Mouse (Mus musculus) gastrocnemius, postnatal 36 days (tissue): ENCODE data around the gene Med13l. TPM values are rescaled to one million over a fixed set of nuclear protein-coding genes. Genes with fewer than 3 reads are reported as not detected.

Source experiments
- DNase-seq, 2 experiments: peaks; one replicate each; pipeline ENCODE4 v3.0.0; 2022
- intact Hi-C: fragments of 180-260 bp; cut with DNase I; formaldehyde crosslinking; loops from one replicate; pipeline ENCODE4 v1.15.1; 2025
- long read RNA-seq, 2 experiments: library from polyadenylated mRNA; stranded (forward); transcript quantifications; one replicate each; pipeline ENCODE4 v2.0.0; 2021
- total RNA-seq, 2 experiments: library from RNA; stranded (reverse); gene quantifications; 2 replicates each; pipeline ENCODE4 v1.2.3; 2021

Med13l gene
- total RNA-seq, result 10 to 100 TPM; 20.4 to 22.4 TPM
- long read RNA-seq, experiment 1, partial matches to known transcripts, result 0 of 2 reads
- long read RNA-seq, experiment 1, other reads (novel, unspliced or antisense), result 2 of 2 reads
- long read RNA-seq, experiment 2, partial matches to known transcripts, result 5 of 7 reads
- long read RNA-seq, experiment 2, other reads (novel, unspliced or antisense), result 2 of 7 reads

DNA sequence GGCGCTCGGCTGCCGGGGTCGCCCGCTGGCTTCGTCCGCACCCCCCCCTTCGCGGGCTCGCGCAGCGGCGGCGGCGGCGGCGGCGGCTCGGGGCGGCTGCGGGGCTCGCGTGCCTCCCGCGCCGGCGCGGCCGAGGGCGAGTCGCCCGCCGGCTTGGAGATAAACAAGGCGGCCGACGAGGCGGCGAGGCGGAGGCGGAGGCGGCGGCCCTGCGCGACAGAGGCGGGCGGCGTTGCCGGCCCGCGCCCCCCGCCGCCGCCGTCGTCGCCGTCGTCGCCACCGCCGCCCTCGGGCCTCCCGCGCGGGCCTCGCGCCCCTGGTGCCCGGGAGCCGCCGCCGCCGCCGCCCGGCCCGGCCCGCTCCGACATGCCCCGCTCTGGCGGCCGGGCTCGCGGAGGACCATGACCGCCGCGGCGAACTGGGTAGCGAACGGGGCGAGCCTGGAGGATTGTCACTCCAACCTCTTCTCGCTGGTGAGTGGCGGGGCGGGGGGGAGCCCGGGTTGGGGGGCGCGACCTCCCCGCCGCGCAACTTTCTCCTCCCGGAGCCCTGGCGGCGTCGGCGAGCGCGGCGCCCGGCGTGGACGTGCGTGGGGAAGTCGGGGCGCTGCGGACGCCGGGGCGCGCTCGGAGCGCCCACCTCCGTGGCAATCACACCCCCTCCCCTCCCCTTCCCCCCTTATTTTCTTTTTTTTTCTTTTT is at the start of gene Med13l:
Gene Med13l (plus strand): TSS at position 295 of the 701 bp plus-strand sequence.
- intact Hi-C loops, result loop anchor here (2.0 kb wide), 1 partner anchor 46 kb away; no protein-coding TSS in a partner anchor
- DNase-seq, result peak; percentile 74 to 76

DNA sequence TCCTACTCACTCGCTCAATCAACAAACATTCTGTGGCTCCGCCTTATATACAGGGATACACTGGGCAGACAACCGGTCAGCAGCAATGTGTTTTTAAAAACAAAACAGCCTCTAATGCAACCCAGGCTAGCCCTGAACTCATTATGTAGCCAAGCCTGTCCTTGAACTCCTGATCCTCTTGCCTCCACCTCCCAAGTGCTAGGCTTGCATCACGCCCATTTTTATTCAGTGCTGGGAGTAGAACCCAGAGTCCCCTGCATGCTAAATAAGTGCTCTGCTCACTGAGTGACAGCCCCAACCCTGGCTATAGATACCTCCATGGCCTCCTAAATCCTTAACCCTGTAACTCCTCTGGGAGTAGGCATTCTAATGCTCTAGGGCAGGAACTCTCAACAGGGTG is 49.5 kb upstream of the Med13l start:
- intact Hi-C loops, result no loop called here
- no peak for DNase-seq

DNA sequence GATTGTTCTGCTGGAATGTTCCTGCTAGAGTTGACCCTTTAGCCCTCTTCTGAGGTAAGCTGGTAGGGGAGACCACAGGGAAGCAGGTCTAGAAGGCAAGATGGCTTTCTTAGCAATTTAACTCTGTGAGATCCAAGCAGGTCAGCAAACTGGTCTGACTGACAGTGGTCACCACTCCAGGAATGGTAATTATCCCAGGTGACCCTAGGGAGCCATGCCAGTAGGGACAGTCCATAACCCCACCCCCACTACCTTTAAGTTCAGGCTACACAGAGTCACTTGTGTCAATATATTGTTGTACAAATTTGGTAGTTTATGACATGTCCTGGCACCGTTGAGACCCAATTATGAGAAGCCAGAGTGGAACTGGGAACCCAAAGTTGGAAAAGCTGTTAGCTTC is 47.5 kb upstream of the Med13l start:
- no peak for DNase-seq
- intact Hi-C loops, result no loop called here

DNA sequence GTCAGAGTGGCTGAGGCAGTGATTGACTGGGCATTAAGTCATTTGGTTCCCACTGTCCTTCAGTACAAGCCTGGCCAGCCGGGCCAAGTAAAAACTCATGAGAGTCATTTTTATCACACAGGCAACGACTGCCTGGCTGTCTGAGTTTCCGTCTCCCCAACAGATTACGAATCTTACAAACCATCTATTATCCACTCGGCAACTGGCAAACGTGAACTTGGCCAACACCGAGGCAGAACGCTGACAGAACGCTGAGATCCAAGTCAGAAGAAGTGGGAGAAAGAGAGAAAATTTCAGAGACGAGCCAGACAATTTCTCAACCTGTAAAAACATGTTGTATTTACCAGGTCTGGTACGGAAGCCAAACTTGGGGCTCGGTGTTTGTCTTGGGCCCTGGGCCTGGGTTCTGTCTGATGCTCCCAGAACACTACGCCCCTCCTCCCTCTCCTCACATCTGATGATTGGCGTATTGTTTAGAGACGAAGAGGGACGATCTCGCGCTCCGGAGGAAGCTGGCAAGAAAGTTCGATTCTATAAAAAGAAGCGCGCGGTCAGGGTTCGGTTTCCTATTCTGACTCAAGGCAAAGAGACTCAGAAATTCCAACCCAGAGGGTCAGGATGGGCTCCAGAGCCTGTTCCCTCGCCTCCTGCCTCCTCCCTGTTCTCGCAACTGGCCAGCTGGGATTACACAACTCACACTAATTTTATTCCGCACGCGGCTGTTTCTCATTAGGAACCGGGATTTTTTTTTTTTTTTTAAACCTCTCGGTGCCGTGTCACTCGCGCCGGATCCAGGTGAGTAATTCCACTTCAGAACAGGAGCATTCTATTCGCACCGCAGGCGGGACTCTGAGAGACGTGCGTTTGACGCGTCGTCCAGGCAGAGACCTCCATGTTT is 46.6 kb upstream of the Med13l start:
- intact Hi-C loops, result loop anchor here (2.0 kb wide), 1 partner anchor 47 kb away; the partner anchor contains the start of gene Med13l

DNA sequence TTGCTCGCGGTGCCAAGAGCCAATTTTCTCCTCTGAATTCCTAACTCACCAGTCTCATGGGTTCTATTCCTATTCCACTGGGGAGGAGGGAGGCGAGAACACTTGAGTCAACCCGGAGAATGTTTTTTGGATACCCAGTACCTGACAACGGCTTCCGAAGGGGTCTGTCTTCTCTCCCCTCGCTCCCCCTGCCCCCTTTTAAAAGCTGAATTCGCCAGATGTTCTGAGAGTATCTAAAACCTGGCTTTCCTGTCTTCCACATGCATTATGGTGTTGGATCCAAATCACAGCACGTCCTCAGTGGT is 46.0 kb upstream of the Med13l start:
- intact Hi-C loops, result loop anchor here (2.0 kb wide), 1 partner anchor 46 kb away; the partner anchor contains the start of gene Med13l
- no peak for DNase-seq

More for the DNA sequence above, 46.6 kb upstream of the Med13l start:
- DNase-seq, result peak; percentile 69 to 76

DNA sequence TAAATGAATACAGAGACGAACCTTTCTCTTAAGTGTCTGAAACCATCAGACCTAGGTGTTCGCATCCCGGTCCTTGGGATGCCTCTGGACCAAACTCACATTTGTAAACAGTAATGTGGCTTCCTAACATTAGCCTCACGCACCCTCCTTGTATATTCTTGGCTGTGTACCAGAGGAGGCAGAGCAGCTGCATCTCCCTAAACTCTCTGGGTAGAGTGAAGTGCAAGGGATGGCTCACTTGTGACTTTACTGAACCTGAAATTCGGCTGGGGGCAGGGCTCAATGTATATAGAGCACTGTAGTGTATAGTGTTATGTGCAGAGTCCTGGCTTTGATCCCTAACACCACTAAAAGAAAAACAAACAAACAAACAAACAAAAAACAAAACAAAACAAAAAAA is 45.6 kb upstream of the Med13l start:
- intact Hi-C loops, result loop anchor here (2.0 kb wide), 1 partner anchor 46 kb away; the partner anchor contains the start of gene Med13l

DNA sequence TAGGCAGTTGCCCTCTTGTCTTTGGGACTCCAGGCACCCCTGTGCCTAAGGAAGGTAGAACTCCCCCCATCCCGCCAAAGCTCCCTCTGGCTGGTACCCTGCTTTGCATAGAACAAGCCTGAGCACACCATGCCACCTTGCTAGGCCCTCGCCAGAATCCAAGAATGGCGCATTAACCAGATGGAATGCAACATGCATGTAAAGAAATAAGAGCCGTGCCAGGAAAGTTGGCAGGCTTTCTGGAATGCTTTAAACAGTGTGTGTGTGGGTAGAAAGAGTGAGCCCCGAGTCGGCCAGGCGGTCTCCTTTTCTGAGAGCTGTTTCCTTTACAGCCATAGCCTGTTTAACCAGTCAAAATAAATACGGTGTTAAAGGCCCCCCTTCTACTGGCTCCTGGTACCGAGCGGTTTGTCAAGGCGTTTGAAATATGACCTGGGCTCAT is 45.2 kb upstream of the Med13l start:
- intact Hi-C loops, result loop anchor here (2.0 kb wide), 1 partner anchor 46 kb away; the partner anchor contains the start of gene Med13l
- no peak for DNase-seq

More for the DNA sequence above, 45.6 kb upstream of the Med13l start:
- DNase-seq, result no peak

DNA sequence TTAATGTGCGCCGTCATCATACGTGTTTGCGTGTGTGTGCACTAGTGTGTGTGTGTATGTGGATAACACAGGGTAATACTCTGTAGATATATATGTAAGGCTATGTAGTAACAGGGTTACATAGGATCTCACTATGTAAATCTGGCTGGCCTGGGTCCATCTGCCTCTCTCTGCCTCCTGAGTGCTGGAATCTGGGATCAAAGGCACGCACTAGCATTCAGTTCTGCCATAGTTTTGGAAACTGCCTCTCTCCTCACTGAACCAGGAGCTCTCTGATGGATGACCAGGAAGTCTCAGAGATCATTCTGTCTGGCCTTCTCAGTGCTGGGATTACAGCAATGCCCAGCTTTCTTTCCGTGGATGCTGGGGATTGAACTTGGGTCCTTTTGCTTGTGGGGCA is 44.4 kb upstream of the Med13l start:
- no peak for DNase-seq
- intact Hi-C loops, result no loop called here

DNA sequence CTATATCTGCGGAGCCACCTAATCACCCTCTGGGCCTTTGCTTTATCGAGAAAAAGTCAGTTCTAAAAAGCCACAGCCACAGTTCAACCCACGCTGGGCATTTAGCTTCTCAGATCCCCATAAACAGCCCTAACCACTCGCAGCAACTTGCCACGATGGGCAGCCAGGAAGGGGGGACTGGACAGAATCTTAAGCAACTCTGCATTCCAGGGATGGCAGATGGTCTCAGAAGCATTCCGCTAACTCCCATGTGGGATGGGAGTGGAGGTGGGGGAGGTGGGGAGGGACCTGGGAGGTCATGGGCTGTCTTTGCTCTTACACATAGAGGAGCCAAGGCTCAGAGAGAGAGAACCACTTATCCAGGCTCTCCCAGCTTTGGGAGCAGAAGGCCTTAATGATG is 44.0 kb upstream of the Med13l start:
- intact Hi-C loops, result no loop called here
- no peak for DNase-seq

DNA sequence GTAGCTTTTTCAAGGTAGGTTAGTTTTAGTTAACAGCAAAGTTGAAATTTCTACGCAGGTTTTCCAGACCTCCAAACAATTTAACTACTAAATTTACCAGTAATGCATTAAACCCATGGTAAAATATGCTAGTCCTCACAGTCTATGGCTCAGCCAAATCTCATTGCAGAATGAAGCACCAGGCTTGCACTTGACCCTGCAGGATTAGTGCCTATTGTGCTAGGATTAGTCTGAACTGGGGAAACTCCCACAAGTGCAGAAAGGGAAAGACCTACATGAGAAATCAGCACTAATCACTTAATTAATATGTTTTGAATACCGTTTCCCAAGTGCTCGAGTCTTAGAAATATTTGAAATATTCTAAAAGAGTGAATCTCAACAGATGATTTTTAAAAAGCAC is 40.0 kb upstream of the Med13l start:
- intact Hi-C loops, result no loop called here
- no peak for DNase-seq

DNA sequence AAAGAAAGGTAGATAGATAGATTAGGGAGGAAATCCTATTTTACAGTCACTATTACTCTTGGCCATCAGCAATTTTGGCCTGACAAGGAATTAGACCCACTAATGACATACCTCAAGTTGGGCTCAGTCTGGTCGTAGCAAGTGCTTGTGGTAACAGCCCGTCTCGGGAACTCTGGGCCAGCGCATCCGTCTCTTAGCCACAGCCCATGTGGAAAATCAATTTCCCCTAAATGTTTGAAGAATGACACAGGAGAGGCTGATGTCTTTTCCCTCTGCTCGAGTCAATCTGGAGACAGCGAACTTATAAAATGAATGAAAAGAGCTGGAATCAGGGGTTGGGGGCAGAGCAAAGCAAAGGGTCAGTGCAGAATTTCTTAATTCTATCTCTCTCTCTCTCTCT is 36.1 kb upstream of the Med13l start:
- intact Hi-C loops, result no loop called here

DNA sequence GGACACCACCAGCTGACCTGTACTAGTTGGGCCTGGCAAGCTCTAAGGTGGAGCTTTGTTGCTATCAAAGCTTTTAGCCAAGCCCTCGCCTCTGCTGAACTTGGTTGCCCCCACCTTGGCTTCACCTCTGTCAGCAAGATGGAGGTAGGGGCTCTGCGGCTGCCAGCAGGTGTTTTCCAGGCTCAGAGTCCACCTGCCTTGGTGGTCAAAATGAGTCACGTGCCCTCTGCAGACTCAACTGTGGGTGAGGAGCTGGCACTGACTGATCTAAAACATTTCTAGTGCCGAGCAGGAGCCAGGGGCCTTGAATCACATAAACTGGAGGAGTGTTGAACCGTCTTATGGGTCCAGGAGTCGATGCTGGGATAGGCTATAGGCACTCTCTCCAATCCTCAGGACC is 34.8 kb upstream of the Med13l start:
- DNase-seq, result no peak
- intact Hi-C loops, result no loop called here

More for the DNA sequence above, 36.1 kb upstream of the Med13l start:
- no peak for DNase-seq

DNA sequence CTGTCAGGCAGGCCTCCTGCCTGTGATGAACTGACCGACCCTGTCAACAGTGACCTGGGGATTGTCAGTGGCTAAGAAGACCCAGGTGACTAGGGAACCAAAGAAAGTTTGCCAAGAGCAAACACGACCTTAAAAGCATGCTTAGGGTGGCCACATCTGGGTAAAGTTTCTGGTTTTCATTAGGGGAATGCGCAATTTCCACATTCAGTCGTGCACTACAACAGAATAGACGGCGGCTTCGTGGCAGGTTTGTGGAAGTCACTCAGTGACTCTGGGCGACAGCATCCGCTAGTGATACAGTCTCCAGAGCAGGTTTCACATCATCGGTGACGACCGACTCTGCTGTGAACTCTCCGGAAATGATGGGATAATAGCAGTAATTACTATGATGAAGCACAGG is 34.0 kb upstream of the Med13l start:
- intact Hi-C loops, result no loop called here

DNA sequence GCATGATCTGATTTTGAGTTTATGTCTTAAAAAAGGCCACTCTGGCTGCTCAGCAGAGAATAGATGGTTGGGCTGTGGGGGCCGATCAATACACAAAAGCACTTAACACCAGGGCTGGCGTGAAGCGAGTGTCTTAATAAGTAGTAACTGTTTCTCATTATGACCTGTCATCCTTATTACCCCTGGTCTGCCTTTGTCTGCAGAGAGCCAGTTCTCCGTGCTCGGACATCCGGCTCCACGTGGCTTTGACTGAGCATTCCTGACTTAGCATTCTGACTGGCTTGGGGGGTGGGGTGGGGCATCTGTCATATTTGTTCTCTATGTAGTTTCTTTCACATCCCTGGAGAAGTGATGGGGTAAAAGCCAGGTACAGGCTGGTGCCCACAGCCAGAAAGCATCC is 31.2 kb upstream of the Med13l start:
- intact Hi-C loops, result no loop called here
- DNase-seq, result no peak

More for the DNA sequence above, 34.0 kb upstream of the Med13l start:
- DNase-seq, result no peak

DNA sequence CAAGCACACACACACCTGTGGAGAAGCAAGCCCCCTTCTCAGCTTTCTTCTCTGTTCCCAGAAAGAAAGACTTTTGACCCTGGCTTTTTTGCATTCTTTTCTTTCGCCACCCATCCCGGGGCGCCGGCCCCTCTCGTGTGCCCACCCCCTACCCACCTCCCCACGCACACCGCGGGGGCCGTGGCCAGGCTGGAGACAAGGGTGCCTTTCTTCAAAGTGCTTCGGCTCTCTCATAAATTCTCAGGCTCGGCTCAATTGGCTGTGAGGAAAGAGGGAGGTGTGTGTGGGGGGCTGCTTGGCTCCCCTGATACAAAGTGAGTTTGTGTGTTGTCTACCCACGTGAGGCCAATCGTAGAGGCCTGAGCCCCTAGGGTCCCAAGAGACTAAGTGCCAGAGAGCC is 28.4 kb upstream of the Med13l start:
- intact Hi-C loops, result no loop called here
- DNase-seq, result no peak

DNA sequence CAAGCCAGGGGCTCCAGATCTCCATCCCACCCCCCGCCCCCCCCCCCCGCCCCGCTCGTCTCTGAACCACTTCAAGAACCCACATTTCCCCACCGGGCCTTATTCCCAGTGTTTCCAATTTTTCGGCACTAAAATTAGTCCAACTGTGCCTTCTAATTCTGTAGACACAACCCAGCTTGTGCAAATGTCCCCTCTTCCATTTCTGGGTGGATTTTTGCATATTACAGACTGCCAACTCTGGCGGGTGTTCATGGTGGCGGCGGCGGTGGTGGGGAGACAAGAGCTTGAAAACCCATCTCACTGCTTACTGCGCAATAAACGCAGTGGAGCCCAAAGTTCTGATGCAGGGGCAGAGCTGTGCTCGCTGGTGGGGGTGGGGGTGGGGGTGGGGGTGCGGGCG is 27.8 kb upstream of the Med13l start:
- no peak for DNase-seq
- intact Hi-C loops, result no loop called here

DNA sequence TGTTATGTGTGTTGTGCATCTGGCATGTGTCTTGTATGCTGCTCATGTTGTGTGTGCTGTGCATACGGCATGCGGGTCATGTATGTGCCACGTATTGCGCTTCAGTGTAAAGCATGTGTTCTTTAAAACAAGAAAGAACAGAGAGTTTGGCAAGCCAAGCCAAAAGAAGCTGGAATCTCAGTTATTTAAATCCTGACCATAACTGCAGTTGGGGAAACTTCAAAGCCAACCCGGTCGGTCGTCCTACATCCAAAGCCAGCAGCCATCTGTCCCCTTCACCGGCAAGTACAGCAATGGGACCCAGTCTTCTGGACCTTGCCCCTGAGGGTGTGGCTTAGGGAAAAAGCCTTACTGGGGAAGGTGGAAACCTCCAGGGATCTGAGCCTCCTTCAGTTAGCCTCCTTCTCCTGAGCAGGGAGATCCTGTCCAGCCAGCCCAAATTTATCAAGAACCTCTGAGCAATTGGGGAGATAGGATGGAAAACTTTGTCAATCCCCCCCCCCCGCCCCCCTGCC is 26.0 kb upstream of the Med13l start:
- DNase-seq, result no peak
- intact Hi-C loops, result no loop called here

DNA sequence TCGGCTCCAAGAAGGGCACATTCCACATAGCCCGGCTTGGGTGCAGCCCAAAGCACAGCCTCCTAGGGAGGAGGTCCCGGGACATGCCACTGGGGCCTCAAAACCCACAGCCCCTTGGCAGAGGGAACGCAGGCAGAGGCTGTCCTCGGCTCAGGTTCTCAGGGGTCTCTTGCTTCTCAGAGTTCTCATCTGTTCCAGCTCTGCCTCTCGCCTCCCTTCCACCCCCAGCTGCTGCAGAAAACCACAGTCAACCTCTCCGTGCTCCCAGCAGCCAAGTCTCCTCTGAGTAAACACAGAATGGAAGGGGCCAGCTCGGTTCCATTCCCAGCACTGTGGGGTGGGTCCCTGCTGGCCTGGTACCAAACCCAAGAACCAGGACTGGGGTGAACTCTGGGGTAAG is 25.3 kb upstream of the Med13l start:
- no peak for DNase-seq
- intact Hi-C loops, result no loop called here

DNA sequence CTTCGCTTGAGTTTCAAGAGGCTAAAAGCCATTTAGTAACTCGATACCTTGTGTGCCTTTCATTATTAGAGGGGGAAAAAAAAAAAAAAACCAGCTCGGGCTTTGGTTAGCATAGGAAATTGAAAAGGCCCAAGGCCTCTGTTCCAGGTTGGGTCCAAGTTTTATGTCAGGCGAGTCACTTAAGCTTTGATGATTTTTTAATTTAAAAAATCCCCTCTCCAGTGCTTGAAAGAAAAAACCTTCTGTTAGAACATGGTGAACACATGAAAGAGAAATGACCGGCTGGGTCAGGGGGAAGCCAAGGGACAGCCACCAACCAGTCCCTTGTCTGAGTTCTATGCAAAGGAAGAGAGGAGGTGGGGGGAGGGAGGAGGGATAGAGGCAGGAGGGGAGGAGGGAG is 22.0 kb upstream of the Med13l start:
- DNase-seq, result no peak

DNA sequence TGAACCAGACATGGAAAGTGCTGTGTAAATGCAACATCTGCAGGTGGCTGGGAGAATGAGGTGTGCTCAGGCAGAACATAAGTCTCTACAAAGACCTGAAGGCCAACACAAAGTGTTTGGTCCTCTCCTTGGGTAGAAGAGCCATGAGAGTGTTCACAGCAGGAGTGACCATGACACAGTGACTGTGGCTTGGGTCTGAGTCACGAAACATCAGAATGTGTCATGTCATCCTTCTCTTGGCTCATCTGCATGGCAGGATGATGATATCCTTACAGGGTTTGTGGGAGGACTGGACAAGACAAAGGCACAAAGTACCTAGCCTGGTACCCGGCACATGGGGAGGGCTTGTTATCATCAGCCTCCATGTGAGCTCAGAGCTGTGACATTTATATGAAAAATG is 16.7 kb upstream of the Med13l start:
- no peak for DNase-seq
- intact Hi-C loops, result no loop called here

More for the DNA sequence above, 22.0 kb upstream of the Med13l start:
- intact Hi-C loops, result no loop called here

DNA sequence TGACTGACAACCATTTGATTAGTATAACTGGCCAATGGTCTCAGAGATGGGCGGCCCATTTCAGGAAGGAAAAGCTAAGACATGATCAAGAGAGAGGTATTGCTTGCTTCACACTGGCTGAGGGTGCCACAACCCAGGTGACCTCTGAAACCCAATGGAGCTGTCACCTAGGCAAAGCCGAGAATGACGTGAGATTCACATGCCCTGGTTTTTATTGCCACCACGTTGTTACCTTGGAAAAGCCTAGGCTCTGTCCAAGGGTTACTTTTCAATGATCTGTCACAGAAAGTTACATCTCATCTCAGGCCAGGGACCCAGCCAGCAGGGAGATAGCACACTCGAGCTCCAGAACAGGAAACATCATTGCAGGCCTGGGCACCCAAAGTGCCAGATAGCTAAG is 10.0 kb upstream of the Med13l start:
- DNase-seq, result no peak
- intact Hi-C loops, result no loop called here
